Mouse (Mus musculus): ENCODE results near the gene Gm19426. TPM values are rescaled to one million over a fixed set of nuclear protein-coding genes. Genes with fewer than 3 reads are reported as not detected.

Gene Gm19426
- polyA plus RNA-seq, 1 experiment from 2014 or later = 1.7 TPM

DNA sequence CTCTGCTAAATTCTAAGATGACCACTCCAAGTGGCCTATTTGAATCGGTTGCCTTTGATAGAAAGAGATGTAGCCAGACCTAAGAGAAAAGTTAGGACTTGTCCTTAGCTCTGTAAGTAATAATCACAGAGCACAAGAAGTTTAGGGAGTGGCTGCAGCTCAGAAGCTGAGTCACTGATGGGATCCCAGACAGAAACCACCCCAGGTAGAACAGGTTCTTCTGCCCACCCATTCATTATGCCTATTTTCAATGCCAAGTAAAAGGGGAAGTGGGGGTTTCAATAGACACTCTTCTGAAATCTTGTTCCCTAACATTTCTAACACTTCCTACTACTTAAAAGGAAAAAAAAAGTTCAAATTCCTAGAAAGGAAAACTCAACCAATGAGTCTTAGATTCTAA is 38.2 kb downstream of the Gm19426 start:
- 95% methylated on average over 1 of the region's 1 CpGs for WGBS
- Histone ChIP-seq H3K9me3 (ENCODE audit: control insufficient read depth, low read length) (no peaks in the 10 kb centered on the region), H3K4me3 (ENCODE audit: low read depth, low read length) (no peak overlapping the region), H3K4me1 (ENCODE audit: control insufficient read depth, insufficient read depth, low read length) (peaks cover 3% of the 10 kb centered on the region; the same call in 1 of the 2 replicates), H3K27ac (ENCODE audit: low read depth, low read length) (no peak overlapping the region), H3K9ac (replicated peaks; ENCODE audit: low read depth, low read length) (no peak overlapping the region), H3K27me3 (ENCODE audit: control insufficient read depth, insufficient read depth, low read length) (no peaks in the 10 kb centered on the region), H3K4me2 (ENCODE audit: low read depth, low read length) (no peak overlapping the region), H3K36me3 (ENCODE audit: control insufficient read depth, insufficient read depth, low read length) (peaks cover 3% of the 10 kb centered on the region; the same call in 1 of the 2 replicates)
- ATAC-seq (ENCODE audit: low read depth) = no peak

DNA sequence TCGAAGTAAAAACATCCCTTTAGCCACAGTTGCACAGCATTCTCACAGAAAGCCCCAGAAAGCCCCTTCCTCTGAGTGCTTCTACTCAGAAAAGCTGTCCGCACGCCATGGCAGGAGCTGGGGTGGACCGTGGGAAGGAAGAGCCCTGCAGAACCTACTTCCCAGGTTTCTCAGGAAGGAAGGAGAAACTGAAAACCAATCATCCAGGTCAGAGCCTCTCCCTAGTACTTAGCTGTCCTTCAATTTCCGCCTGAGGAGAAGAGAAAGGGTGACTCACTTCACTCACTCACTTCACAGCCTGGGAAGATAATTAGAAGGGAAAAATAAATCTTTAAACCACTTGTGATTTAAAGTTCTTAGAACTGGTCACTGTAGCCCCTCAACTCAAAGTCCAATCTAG is 39.1 kb downstream of the Gm19426 start:
- ATAC-seq (ENCODE audit: low read depth) = no peak
- Histone ChIP-seq H3K27ac (ENCODE audit: low read depth, low read length) (no peak overlapping the region), H3K4me1 (ENCODE audit: control insufficient read depth, insufficient read depth, low read length) (peaks cover 3% of the 10 kb centered on the region; the same call in 1 of the 2 replicates), H3K4me3 (ENCODE audit: low read depth, low read length) (no peak overlapping the region), H3K9me3 (ENCODE audit: control insufficient read depth, low read length) (no peaks in the 10 kb centered on the region), H3K9ac (replicated peaks; ENCODE audit: low read depth, low read length) (no peak overlapping the region), H3K27me3 (ENCODE audit: control insufficient read depth, insufficient read depth, low read length) (no peaks in the 10 kb centered on the region), H3K36me3 (ENCODE audit: control insufficient read depth, insufficient read depth, low read length) (0 out of 2 replicates have a peak, but pooled peaks cover 2% of the 10 kb centered on the region), H3K4me2 (ENCODE audit: low read depth, low read length) (no peak overlapping the region)
- 92% methylated on average over 5 of the region's 5 CpGs for WGBS

DNA sequence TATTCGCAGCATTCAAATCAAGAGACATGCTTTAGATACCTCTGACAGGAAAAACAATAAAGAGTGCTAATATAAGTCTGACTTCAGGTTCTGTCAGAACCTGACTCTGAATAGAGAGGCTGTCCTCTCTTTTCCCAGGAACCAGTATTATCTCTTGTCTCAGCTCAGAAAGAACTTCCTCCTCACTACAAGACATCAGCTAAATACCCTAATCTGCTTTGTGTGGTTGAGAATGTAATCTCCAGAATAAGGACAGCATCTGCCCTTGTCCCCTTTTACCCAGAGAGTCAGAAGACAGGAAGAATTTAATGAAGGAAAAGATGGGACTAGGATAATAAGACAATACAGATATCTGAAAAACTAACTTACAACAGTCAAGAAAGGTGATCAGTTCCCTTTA is 40.0 kb downstream of the Gm19426 start:
- no peak overlapping the region for H3K4me3 ChIP-seq (ENCODE audit: low read depth, low read length)
- H3K27me3 ChIP-seq (ENCODE audit: control insufficient read depth, insufficient read depth, low read length) = no peaks in the 10 kb centered on the region
- no peak overlapping the region for H3K4me2 ChIP-seq (ENCODE audit: low read depth, low read length)
- no peak overlapping the region for H3K27ac ChIP-seq (ENCODE audit: low read depth, low read length)
- 0 out of 2 replicates have a peak, but pooled peaks cover 4% of the 10 kb centered on the region for H3K36me3 ChIP-seq (ENCODE audit: control insufficient read depth, insufficient read depth, low read length)
- H3K4me1 ChIP-seq (ENCODE audit: control insufficient read depth, insufficient read depth, low read length) = peaks cover 3% of the 10 kb centered on the region; the same call in 1 of the 2 replicates
- H3K9me3 ChIP-seq (ENCODE audit: control insufficient read depth, low read length) = no peaks in the 10 kb centered on the region
- 95% methylated on average over 1 of the region's 1 CpGs for WGBS
- H3K9ac ChIP-seq (replicated peaks; ENCODE audit: low read depth, low read length) = no peak overlapping the region
- no peak for ATAC-seq (ENCODE audit: low read depth)

DNA sequence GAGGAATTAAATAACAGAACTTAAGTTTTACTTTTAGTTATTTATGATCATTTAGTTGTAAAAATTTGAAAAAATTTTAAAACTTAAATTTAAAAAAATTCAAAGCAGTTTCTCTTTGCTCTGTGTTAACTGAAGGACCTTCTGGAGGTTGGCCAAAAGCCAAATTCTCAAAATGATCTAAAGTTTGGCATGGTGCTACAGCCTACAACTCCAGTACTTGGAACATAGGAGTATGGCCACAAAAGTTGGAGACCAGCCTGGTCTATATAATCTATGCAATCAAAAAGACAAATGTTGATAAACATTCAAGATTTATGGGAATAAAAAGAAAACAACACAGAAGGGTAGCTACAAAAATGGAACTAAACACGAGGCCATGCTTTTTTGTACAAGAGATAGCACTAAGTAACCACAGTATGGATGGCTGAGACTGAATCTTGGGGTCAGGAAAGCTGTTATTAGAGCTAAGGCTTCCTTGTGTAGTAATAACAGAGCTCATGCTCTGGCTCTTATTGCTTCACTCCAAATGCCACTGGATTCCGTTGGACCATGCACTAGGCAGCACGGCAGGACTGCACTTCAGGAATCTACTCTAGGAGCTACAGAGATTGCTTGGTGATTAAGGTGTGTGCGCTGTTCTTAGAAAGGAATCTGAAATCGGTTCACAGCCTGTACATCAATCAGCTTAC is 48.3 kb downstream of the Gm19426 start:
- H3K27ac ChIP-seq (ENCODE audit: low read depth, low read length) = no peak overlapping the region
- peaks cover 53% of the 10 kb centered on the region for H3K36me3 ChIP-seq (ENCODE audit: control insufficient read depth, insufficient read depth, low read length)
- no peaks in the 10 kb centered on the region for H3K9me3 ChIP-seq (ENCODE audit: control insufficient read depth, low read length)
- no peaks in the 10 kb centered on the region for H3K4me1 ChIP-seq (ENCODE audit: control insufficient read depth, insufficient read depth, low read length)
- H3K4me2 ChIP-seq (ENCODE audit: low read depth, low read length) = no peak overlapping the region
- H3K27me3 ChIP-seq (ENCODE audit: control insufficient read depth, insufficient read depth, low read length) = no peaks in the 10 kb centered on the region
- no peak for ATAC-seq (ENCODE audit: low read depth)
- no peak overlapping the region for H3K4me3 ChIP-seq (ENCODE audit: low read depth, low read length)
- 95% methylated on average over 5 of the region's 5 CpGs for WGBS
- no peak overlapping the region for H3K9ac ChIP-seq (replicated peaks; ENCODE audit: low read depth, low read length)

MicroRNAs within 50 kb of the gene (microRNA counts, 519-probe panel; counts per million panel counts)
- 6,708 counts per million, percentile 94 among the panel's probes with 10 or more counts for microRNA mmu-miR-130a

Small RNA genes lying within 50 kb of the gene (microRNA-seq; reads per million reads assigned to microRNA genes)
- gene Mir130a = 16,225 reads per million, percentile 97 among the genes with 10 or more reads in this experiment

Other genes with a start within 250 kb of the Gm19426 start
- 30.1 and 40.4 TPM in 2 replicates for gene Ctnnd1, start 92.9 kb downstream of the Gm19426 start, polyA plus RNA-seq (2014; fragmentation: Nextera tagmentation; extraction: Ambion mirVana)
- 0.24 and 0.44 TPM in 2 replicates for gene Btbd18, start 84.6 kb downstream of the Gm19426 start, polyA plus RNA-seq (2014; fragmentation: Nextera tagmentation; extraction: Ambion mirVana)
- 163 and 181 TPM in 2 replicates for gene Selenoh, start 72.9 kb downstream of the Gm19426 start, polyA plus RNA-seq (2014; fragmentation: Nextera tagmentation; extraction: Ambion mirVana)
- 0.13 TPM in 1 of 2 replicates, not detected in the other for gene Gm28635, start 65.6 kb downstream of the Gm19426 start, polyA plus RNA-seq (2014; fragmentation: Nextera tagmentation; extraction: Ambion mirVana)
- 61.5 and 64.5 TPM in 2 replicates for gene Med19, start 65.3 kb downstream of the Gm19426 start, polyA plus RNA-seq (2014; fragmentation: Nextera tagmentation; extraction: Ambion mirVana)
- 311 and 342 TPM in 2 replicates for gene Tmx2, start 64.5 kb downstream of the Gm19426 start, polyA plus RNA-seq (2014; fragmentation: Nextera tagmentation; extraction: Ambion mirVana)
- gene Zdhhc5, start 28.5 kb downstream of the Gm19426 start, polyA plus RNA-seq (2014; fragmentation: Nextera tagmentation; extraction: Ambion mirVana) = 22.8 and 23.9 TPM in 2 replicates
- gene Clp1, start 16.3 kb downstream of the Gm19426 start, polyA plus RNA-seq (2014; fragmentation: Nextera tagmentation; extraction: Ambion mirVana) = 20.6 and 24.7 TPM in 2 replicates
- gene Ypel4, start 9.6 kb downstream of the Gm19426 start, polyA plus RNA-seq (2014; fragmentation: Nextera tagmentation; extraction: Ambion mirVana) = 17.8 TPM in 2 replicates
- gene Serping1, start 31.8 kb upstream of the Gm19426 start, polyA plus RNA-seq (2014; fragmentation: Nextera tagmentation; extraction: Ambion mirVana) = 15.7 and 34.8 TPM in 2 replicates
- 16.3 and 16.7 TPM in 2 replicates for gene Ube2l6, start 55.2 kb upstream of the Gm19426 start, polyA plus RNA-seq (2014; fragmentation: Nextera tagmentation; extraction: Ambion mirVana)
- not detected in 2 replicates for gene Smtnl1, start 79.0 kb upstream of the Gm19426 start, polyA plus RNA-seq (2014; fragmentation: Nextera tagmentation; extraction: Ambion mirVana)
- 63.8 and 89.4 TPM in 2 replicates for gene Timm10, start 83.3 kb upstream of the Gm19426 start, polyA plus RNA-seq (2014; fragmentation: Nextera tagmentation; extraction: Ambion mirVana)
- 0.63 and 1.8 TPM in 2 replicates for gene Slc43a1, start 95.2 kb upstream of the Gm19426 start, polyA plus RNA-seq (2014; fragmentation: Nextera tagmentation; extraction: Ambion mirVana)
- 1.8 and 4.9 TPM in 2 replicates for gene Rtn4rl2, start 143.1 kb upstream of the Gm19426 start, polyA plus RNA-seq (2014; fragmentation: Nextera tagmentation; extraction: Ambion mirVana)
- gene Slc43a3, start 192.9 kb upstream of the Gm19426 start, polyA plus RNA-seq (2014; fragmentation: Nextera tagmentation; extraction: Ambion mirVana) = 2.5 and 7.1 TPM in 2 replicates
- not detected in 2 replicates for gene Prg2, start 236.8 kb upstream of the Gm19426 start, polyA plus RNA-seq (2014; fragmentation: Nextera tagmentation; extraction: Ambion mirVana)
- not detected in 2 replicates for gene Prg3, start 244.6 kb upstream of the Gm19426 start, polyA plus RNA-seq (2014; fragmentation: Nextera tagmentation; extraction: Ambion mirVana)

Measured in neural tube, embryonic 14.5 days (tissue).